Mouse (Mus musculus): Measurements from ENCODE around the gene Tm4sf1. TPM values are rescaled to one million over a fixed set of nuclear protein-coding genes. Genes with fewer than 3 reads are reported as not detected.

Gene Tm4sf1
- polyA plus RNA-seq, 1 experiment: 30.8 TPM

DNA sequence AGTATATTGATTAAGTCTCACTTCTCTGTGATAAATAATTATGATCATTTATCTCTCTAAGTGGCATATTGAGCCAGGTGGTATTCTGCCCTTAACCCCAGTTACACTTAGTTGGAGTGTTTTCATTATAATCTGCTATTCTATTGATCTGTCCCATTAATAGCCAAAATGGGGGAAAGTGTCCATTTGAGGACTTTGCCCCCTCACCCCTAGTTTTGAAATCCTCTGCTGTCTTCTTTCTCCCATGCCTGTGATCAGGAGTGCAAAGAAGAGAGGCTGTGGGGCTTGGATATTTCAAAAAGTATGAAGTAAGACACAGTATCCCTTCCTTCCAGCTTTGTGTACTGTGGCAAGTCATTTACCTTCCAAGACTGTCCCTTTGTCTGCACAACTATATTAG is 5.2 kb downstream of the Tm4sf1 start:
- no peak for DNase-seq
- Histone ChIP-seq H3K27ac (ENCODE audit: insufficient read depth, low read length) (no peak overlapping the region), H3K4me3 (replicated peaks; ENCODE audit: insufficient read depth, low read depth, low read length) (no peak overlapping the region), H3K4me1 (ENCODE audit: control insufficient read depth, insufficient read depth, low read length) (peaks cover 4% of the 10 kb centered on the region; the same call in 1 of the 2 replicates), H3K27me3 (ENCODE audit: control insufficient read depth, insufficient read depth, low read length) (no peaks in the 10 kb centered on the region)
- TF ChIP-seq CTCF (IDR thresholded peaks at IDR 0.05; ENCODE audit: borderline replicate concordance, insufficient read depth, low read depth, low read length) (no peak), POLR2A (IDR thresholded peaks at IDR 0.05; ENCODE audit: borderline replicate concordance, insufficient read depth, low read length) (no peak)

DNA sequence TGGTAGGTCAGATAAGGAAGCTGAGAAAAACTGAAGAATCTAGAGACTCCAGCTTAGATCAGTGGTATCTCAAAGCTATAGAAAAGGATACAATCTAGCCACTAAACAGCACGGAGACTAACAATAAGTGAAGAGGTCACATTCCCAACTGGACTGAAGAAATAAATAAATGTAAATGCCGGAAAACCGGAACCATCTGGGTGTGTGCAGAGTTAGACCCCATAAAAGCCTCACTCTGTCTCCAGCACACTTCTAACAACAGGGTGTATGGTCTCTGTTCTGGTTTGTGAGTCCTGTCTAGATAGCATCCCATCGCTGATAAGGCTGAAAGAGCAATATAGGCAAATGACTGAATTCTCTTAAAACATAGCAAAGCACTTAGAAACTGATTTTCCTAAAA is 6.2 kb downstream of the Tm4sf1 start:
- 90% methylated on average over 4 of the region's 4 CpGs for WGBS
- Histone ChIP-seq H3K27ac (ENCODE audit: insufficient read depth, low read length) (no peak overlapping the region), H3K27me3 (ENCODE audit: control insufficient read depth, insufficient read depth, low read length) (no peaks in the 10 kb centered on the region), H3K4me3 (replicated peaks; ENCODE audit: insufficient read depth, low read depth, low read length) (no peak overlapping the region), H3K4me1 (ENCODE audit: control insufficient read depth, insufficient read depth, low read length) (peaks cover 4% of the 10 kb centered on the region; the same call in 1 of the 2 replicates)
- DNase-seq: no peak
- TF ChIP-seq CTCF (IDR thresholded peaks at IDR 0.05; ENCODE audit: borderline replicate concordance, insufficient read depth, low read depth, low read length) (no peak), POLR2A (IDR thresholded peaks at IDR 0.05; ENCODE audit: borderline replicate concordance, insufficient read depth, low read length) (no peak)

DNA sequence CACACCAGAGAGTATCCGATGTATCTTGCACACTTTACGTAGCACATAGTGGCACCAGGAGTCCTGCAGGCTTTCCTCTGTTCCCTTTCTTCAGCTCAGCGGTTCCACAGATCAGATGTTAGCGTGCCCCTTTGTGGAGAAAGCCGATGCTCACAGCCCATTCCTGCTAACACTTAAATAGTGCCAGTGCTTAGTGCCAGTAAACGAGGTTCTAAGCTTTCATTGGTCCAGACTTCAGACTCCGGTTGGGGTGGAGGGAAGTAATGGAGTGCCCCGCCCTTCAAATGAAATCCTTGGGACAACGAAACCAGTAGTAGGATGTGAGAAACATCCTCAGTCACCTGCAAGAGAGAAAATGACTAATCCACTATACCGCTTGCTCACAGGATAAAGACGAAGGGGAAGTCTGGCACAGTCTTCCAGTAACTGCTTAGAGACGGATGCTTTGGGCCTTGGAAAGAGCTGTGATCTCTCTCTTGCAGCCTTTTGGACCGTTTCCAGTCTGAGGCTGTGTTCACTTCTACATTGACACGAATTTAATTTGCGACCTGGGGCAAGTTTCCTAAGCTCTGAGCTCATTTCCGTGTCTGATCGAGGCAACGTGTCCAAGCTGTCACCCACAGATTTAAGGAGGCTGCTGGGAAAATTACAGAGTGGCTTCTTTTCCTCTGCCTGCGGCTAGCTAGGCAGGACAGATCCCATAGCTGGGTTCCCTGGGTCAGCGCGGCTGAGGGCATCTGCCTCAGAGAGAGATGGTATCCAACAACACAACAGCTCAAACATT is 6.9 kb downstream of the Tm4sf1 start:
- peak; percentile 16 to 29 for DNase-seq
- TF ChIP-seq POLR2A (IDR thresholded peaks at IDR 0.05; ENCODE audit: borderline replicate concordance, insufficient read depth, low read length) (no peak), CTCF (IDR thresholded peaks at IDR 0.05; ENCODE audit: borderline replicate concordance, insufficient read depth, low read depth, low read length) (no peak)
- Histone ChIP-seq H3K27ac (ENCODE audit: insufficient read depth, low read length) (0 out of 2 replicates have a peak overlapping the region, but pooled peaks have one; percentile 28), H3K4me3 (replicated peaks; ENCODE audit: insufficient read depth, low read depth, low read length) (peak overlapping the region; percentile 33), H3K4me1 (ENCODE audit: control insufficient read depth, insufficient read depth, low read length) (peaks cover 4% of the 10 kb centered on the region; the same call in 1 of the 2 replicates), H3K27me3 (ENCODE audit: control insufficient read depth, insufficient read depth, low read length) (no peaks in the 10 kb centered on the region)
- 19% methylated on average over 21 of the region's 21 CpGs for WGBS

DNA sequence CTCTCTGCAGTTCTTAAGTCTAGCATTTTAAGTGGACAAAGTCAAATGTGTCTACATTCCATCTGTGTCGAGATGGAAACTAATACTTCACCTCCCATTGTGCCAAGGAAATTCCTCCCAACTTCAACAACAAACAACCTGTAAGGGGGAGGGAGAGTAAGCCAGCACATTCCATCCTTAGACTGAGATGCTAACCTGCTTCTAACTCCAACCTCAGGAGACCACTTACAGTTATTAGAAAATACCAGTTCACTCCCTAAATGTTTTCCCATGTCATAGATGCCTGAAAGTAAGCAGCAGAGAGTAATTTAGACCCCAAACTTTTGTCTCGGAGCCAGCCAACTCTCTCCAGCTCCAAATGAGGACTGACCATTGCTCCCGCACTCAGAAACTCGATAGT is 7.9 kb downstream of the Tm4sf1 start:
- H3K27ac ChIP-seq (ENCODE audit: insufficient read depth, low read length): no peak overlapping the region
- H3K4me1 ChIP-seq (ENCODE audit: control insufficient read depth, insufficient read depth, low read length): peaks cover 4% of the 10 kb centered on the region; the same call in 1 of the 2 replicates
- TF ChIP-seq CTCF (IDR thresholded peaks at IDR 0.05; ENCODE audit: borderline replicate concordance, insufficient read depth, low read depth, low read length): no peak
- DNase-seq: no peak
- WGBS: 78% methylated on average over 4 of the region's 4 CpGs
- H3K4me3 ChIP-seq (replicated peaks; ENCODE audit: insufficient read depth, low read depth, low read length): no peak overlapping the region
- H3K27me3 ChIP-seq (ENCODE audit: control insufficient read depth, insufficient read depth, low read length): no peaks in the 10 kb centered on the region

DNA sequence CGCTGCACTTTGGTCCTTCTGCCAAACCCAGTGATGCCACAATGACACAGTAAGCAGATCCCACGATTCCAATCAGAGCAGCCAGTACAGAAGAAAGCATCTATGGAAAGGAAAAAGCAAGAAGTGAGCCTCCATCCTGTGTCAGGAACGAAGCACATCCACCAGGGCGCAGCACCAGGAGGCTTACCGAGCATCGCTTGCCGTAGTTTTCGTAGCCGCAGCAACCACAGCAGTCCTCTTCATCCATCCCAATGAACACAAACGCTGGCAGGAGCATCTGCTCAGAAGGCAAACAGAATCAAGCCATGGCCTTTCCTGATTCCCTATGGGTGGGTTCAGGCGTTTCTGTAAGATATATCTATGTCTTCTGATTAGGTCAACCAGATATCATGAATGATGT is 9.0 kb downstream of the Tm4sf1 start:
- H3K4me1 ChIP-seq (ENCODE audit: control insufficient read depth, insufficient read depth, low read length): peaks cover 4% of the 10 kb centered on the region; the same call in 1 of the 2 replicates
- WGBS: 48% methylated on average over 11 of the region's 11 CpGs
- no peaks in the 10 kb centered on the region for H3K27me3 ChIP-seq (ENCODE audit: control insufficient read depth, insufficient read depth, low read length)
- TF ChIP-seq CTCF (IDR thresholded peaks at IDR 0.05; ENCODE audit: borderline replicate concordance, insufficient read depth, low read depth, low read length) (no peak), POLR2A (IDR thresholded peaks at IDR 0.05; ENCODE audit: borderline replicate concordance, insufficient read depth, low read length) (no peak)
- H3K4me3 ChIP-seq (replicated peaks; ENCODE audit: insufficient read depth, low read depth, low read length): no peak overlapping the region
- H3K27ac ChIP-seq (ENCODE audit: insufficient read depth, low read length): no peak overlapping the region
- DNase-seq: no peak

DNA sequence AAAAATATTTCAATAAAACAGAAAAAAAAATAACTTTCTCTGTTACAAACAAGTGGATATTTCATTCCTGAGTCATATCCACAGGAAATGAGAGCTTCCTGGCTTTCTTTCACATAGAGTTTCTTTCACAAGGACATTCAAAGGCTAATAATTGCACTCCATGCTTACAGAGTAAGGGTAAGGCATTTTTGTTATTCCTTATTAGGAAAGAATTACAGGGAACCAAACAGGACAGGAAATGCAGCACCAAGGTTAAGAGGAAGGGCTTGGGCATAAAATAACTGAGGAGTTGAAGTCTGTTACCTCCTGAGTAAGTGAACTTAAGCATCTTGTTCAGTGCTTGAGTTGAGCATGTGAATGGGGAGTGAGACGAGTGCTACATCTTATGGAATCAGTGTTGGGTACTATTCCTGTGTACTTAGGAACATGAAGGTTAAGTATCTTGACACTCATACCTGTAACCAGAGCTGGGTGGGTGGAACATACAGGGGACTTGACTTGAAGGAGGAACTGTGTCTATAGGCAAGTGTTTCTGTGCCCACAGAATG is 12.8 kb downstream of the Tm4sf1 start:
- TF ChIP-seq POLR2A (IDR thresholded peaks at IDR 0.05; ENCODE audit: borderline replicate concordance, insufficient read depth, low read length): no peak
- no peak for TF ChIP-seq CTCF (IDR thresholded peaks at IDR 0.05; ENCODE audit: borderline replicate concordance, insufficient read depth, low read depth, low read length)
- no peaks in the 10 kb centered on the region for H3K27me3 ChIP-seq (ENCODE audit: control insufficient read depth, insufficient read depth, low read length)
- WGBS: 87% methylated on average over 1 of the region's 1 CpGs
- no peak overlapping the region for H3K4me3 ChIP-seq (replicated peaks; ENCODE audit: insufficient read depth, low read depth, low read length)
- no peak for DNase-seq
- no peak overlapping the region for H3K27ac ChIP-seq (ENCODE audit: insufficient read depth, low read length)
- no peaks in the 10 kb centered on the region for H3K4me1 ChIP-seq (ENCODE audit: control insufficient read depth, insufficient read depth, low read length)

DNA sequence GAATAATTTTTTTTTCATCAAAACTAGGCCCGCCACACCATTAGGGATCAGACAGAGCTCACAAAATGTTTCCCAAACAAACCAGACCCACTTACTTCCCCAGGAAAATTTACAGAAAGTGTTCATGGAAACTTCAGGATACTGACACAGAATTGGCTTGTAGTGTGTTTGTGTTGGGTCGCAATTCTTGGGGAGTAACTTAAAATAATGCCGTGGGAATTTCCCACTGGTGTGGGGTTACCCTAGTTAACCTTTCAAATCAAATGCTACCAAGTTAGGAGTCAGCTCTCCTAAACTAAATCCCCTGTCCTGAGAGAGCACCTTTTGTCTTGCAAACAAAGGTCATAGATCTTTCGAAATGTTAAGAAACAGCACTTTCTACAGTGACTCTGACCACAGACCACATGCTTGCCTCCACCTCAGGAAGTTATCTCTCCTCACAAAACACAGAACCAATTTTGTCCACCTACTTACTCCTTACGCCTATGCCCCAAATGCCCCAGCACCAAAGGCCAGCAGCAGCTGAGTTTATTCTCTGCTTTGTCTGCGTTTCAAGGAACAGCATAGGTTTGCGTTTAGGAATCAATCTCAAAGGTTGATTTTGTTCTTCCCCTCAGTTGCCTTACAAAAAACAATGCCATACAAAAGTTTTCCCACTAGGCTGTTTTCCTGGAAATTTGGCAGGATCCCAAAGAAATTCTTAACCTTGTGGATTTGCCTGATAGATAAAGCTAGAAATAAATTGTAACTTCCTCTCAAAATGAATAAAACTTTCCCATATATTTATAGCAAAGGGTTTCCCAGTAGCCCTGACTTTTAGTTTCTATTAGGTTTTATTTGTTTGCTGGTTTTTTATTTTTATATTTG is 13.7 kb downstream of the Tm4sf1 start:
- no peak overlapping the region for H3K27ac ChIP-seq (ENCODE audit: insufficient read depth, low read length)
- TF ChIP-seq CTCF (IDR thresholded peaks at IDR 0.05; ENCODE audit: borderline replicate concordance, insufficient read depth, low read depth, low read length): no peak
- no peak for TF ChIP-seq POLR2A (IDR thresholded peaks at IDR 0.05; ENCODE audit: borderline replicate concordance, insufficient read depth, low read length)
- 58% methylated on average over 7 of the region's 7 CpGs for WGBS

More for the DNA sequence above, 13.7 kb downstream of the Tm4sf1 start:
- no peak for DNase-seq
- H3K4me1 ChIP-seq (ENCODE audit: control insufficient read depth, insufficient read depth, low read length): no peaks in the 10 kb centered on the region
- H3K4me3 ChIP-seq (replicated peaks; ENCODE audit: insufficient read depth, low read depth, low read length): no peak overlapping the region
- H3K27me3 ChIP-seq (ENCODE audit: control insufficient read depth, insufficient read depth, low read length): no peaks in the 10 kb centered on the region

Data from cerebellum, adult 2 months (tissue).